Mouse (Mus musculus) liver, postnatal 0 days (tissue): ENCODE results near the gene Thada.

Experiments used
- CTCF ChIP-seq: sonication (generic); IDR thresholded peaks from 2 replicates; pipeline ENCODE4 v1.5.1; 2016; ENCODE audit warnings: antibody characterized with exemption, low read depth
- EP300 ChIP-seq: IDR thresholded peaks from 2 replicates; pipeline ENCODE4 v1.6.1; 2016; ENCODE audit warnings: antibody characterized with exemption, low read depth, mild to moderate bottlenecking

- TF ChIP-seq CTCF (peak; percentile 22; the same call in 1 of the 2 replicates), EP300 (no peak; the same call in 1 of the 2 replicates)
Observed at GRCm38 (mm10) chr17:84145826-84146287, 320.1 kb downstream of the Thada start.
